Mouse (Mus musculus) thymus, adult 18-20 months (tissue): ENCODE results near the gene Kcnj1.

Source experiments
- DNase-seq, 2 experiments: peaks; one replicate each; pipeline ENCODE4 v3.0.0; 2022; ENCODE audit warnings: mixed read lengths in 2 of 2

Gene Kcnj1

GRCm38 (mm10) chr9:32372202-32372601 lies at the start of gene Kcnj1:
Kcnj1 (plus strand) TSS chr9:32372493.
- no peak for DNase-seq

GRCm38 (mm10) chr9:32323610-32324009 lies 48.7 kb upstream of the Kcnj1 start:
- no peak for DNase-seq

GRCm38 (mm10) chr9:32328777-32329176 lies 43.5 kb upstream of the Kcnj1 start:
- DNase-seq, result no peak

- DNase-seq, result no peak
Observed at GRCm38 (mm10) chr9:32331162-32331561, 41.1 kb upstream of the Kcnj1 start.

GRCm38 (mm10) chr9:32335389-32336150 lies 36.7 kb upstream of the Kcnj1 start:
- DNase-seq, result no peak

- no peak for DNase-seq
Observed at GRCm38 (mm10) chr9:32340831-32341230, 31.5 kb upstream of the Kcnj1 start.

- DNase-seq, result no peak
Observed at GRCm38 (mm10) chr9:32342929-32343328, 29.4 kb upstream of the Kcnj1 start.

GRCm38 (mm10) chr9:32344051-32344450 lies 28.2 kb upstream of the Kcnj1 start, which contains the start of gene Kcnj5:
Kcnj5 (minus strand) TSS chr9:32344350.
- no peak for DNase-seq

GRCm38 (mm10) chr9:32344489-32344888 lies 27.8 kb upstream of the Kcnj1 start:
- DNase-seq, result no peak

GRCm38 (mm10) chr9:32348096-32348495 lies 24.2 kb upstream of the Kcnj1 start:
- no peak for DNase-seq

GRCm38 (mm10) chr9:32349344-32349743 lies 22.9 kb upstream of the Kcnj1 start:
- no peak for DNase-seq

- DNase-seq, result peak in 1 of 2 experiments; percentile 18
Observed at GRCm38 (mm10) chr9:32350332-32350731, 22.0 kb upstream of the Kcnj1 start.

- DNase-seq, result no peak
Observed at GRCm38 (mm10) chr9:32360770-32361169, 11.5 kb upstream of the Kcnj1 start.

GRCm38 (mm10) chr9:32368812-32369211 lies 3.5 kb upstream of the Kcnj1 start:
- DNase-seq, result no peak

- no peak for DNase-seq
Observed at GRCm38 (mm10) chr9:32369388-32369787, 2.9 kb upstream of the Kcnj1 start.

GRCm38 (mm10) chr9:32373656-32374055 lies 1.4 kb downstream of the Kcnj1 start:
- no peak for DNase-seq

- no peak for DNase-seq
Observed at GRCm38 (mm10) chr9:32376031-32376430, 3.7 kb downstream of the Kcnj1 start.

GRCm38 (mm10) chr9:32376863-32377590 lies 4.7 kb downstream of the Kcnj1 start:
- DNase-seq, result no peak

- no peak for DNase-seq
Observed at GRCm38 (mm10) chr9:32384906-32385305, 12.6 kb downstream of the Kcnj1 start.

- DNase-seq, result no peak
Observed at GRCm38 (mm10) chr9:32388120-32388519, 15.8 kb downstream of the Kcnj1 start.

- DNase-seq, result peak in 1 of 2 experiments; percentile 17
Observed at GRCm38 (mm10) chr9:32391092-32391491, 18.8 kb downstream of the Kcnj1 start.

GRCm38 (mm10) chr9:32391701-32392100 lies 19.4 kb downstream of the Kcnj1 start:
- no peak for DNase-seq

GRCm38 (mm10) chr9:32392716-32393115 lies 20.4 kb downstream of the Kcnj1 start:
- DNase-seq, result no peak

GRCm38 (mm10) chr9:32394761-32395161 lies 22.5 kb downstream of the Kcnj1 start:
- DNase-seq, result no peak
